Mouse (Mus musculus) small intestine, adult 2 months (tissue): ENCODE data around the gene Naa38.

ENCODE experiments used
- CTCF ChIP-seq: fragments of 200-500 bp; IDR thresholded peaks from 2 replicates; pipeline ENCODE4 v1.5.1; 2012; ENCODE audit warnings: low read depth, mild to moderate bottlenecking, control low read depth, inconsistent platforms, low read length, moderate library complexity, mixed read lengths; ENCODE audit not compliant: insufficient replicate concordance, insufficient read length; ENCODE audit errors: extremely low read depth
- POLR2A ChIP-seq: fragments of 200-500 bp; IDR thresholded peaks from 2 replicates; pipeline ENCODE4 v1.6.1; 2012; ENCODE audit warnings: low read depth, mild to moderate bottlenecking, control low read depth, inconsistent platforms, low read length, moderate library complexity

- TF ChIP-seq POLR2A (no peak), CTCF (no peak)
Observed at GRCm38 (mm10) chr11:69397581-69398057, 2.3 kb downstream of the Naa38 start.
